Comparison of ENCODE assay signal across 23 mouse cellular contexts in the genomic region with DNA sequence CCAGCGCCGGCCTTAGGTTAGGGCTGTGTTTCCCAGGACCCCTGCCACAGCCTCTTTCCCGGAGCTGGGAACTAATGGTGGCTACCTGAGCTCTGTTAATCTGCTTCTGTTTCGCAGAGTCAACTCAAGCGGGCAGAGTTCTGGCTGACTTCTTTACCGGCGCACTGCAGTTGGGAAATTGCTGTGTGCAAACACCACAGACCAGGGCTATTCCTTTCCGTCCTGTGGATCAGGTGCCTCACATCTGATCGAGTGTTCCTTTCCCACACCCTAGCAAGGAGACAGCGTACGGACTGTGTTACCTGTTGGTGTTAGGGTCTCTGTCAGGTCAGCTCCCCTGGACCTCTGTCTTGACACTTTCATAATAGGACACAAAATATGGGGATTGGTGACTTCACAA. TPM values are rescaled to one million over a fixed set of nuclear protein-coding genes. Genes with fewer than 3 reads are reported as not detected.
"Had no signal": no experiment of that assay in that cellular context is flagged by ENCODE, and none has a peak within 500 bp of the region (broad histone marks: within the 10 kb centered on the region; RNA-seq: fewer than 3 reads in every experiment).

No protein-coding gene starts in this region.

- H3K4me1 ChIP-seq: kidney, embryonic 15.5 days; liver, embryonic 15.5 days; megakaryocyte, embryonic 14.5 days; neural tube, embryonic 12.5 days had no signal

- H3K27me3 ChIP-seq: kidney, embryonic 15.5 days; liver, embryonic 15.5 days; neural tube, embryonic 12.5 days; neural tube, embryonic 15.5 days; stomach, embryonic 15.5 days had no signal

- H3K4me3 ChIP-seq: kidney, embryonic 15.5 days; left cerebral cortex, adult 2 months; liver, embryonic 15.5 days; megakaryocyte, embryonic 14.5 days; midbrain, embryonic 10.5 days; neural tube, embryonic 12.5 days; neural tube, embryonic 15.5 days; stomach, embryonic 15.5 days had no signal

- H3K9me3 ChIP-seq: kidney, embryonic 15.5 days; liver, embryonic 15.5 days; midbrain, embryonic 10.5 days; neural tube, embryonic 12.5 days; neural tube, embryonic 15.5 days; stomach, embryonic 15.5 days had no signal

- H3K9ac ChIP-seq: kidney, embryonic 15.5 days; liver, embryonic 15.5 days; lung, embryonic 14.5 days; neural tube, embryonic 12.5 days; neural tube, embryonic 15.5 days; stomach, embryonic 15.5 days had no signal

- H3K27ac ChIP-seq: kidney, embryonic 15.5 days; left cerebral cortex, adult 2 months; liver, embryonic 15.5 days; macrophage; midbrain, embryonic 10.5 days; neural tube, embryonic 12.5 days; neural tube, embryonic 15.5 days; stomach, embryonic 15.5 days had no signal

- DNase-seq: kidney, adult 11 months; kidney, adult 8-10 months; kidney, postnatal 10 days; kidney, postnatal 36 days; layer of hippocampus, postnatal 36 days; lung, embryonic 14.5 days; midbrain, embryonic 14.5 days; retina, postnatal 1 day; right cerebral cortex, postnatal 25 days; spleen, adult 18-20 months; thymus, postnatal 25 days had no signal

- H3K4me2 ChIP-seq: kidney, embryonic 15.5 days; liver, embryonic 15.5 days; lung, embryonic 14.5 days; neural tube, embryonic 12.5 days; neural tube, embryonic 15.5 days; stomach, embryonic 15.5 days had no signal

- H3K36me3 ChIP-seq: kidney, embryonic 15.5 days; liver, embryonic 15.5 days; midbrain, embryonic 10.5 days; neural tube, embryonic 12.5 days; neural tube, embryonic 15.5 days; stomach, embryonic 15.5 days had no signal

- ATAC-seq: lung, postnatal 0 days had no signal

RNA-seq across cellular contexts. Expression of a gene that starts 15.9 kb away (rescaled TPM):
- total RNA-seq: layer of hippocampus, postnatal 36 days; left cerebral cortex, adult 2 months; left cerebral cortex, postnatal 36 days; liver, adult 2 months had no signal
